Mouse (Mus musculus): ENCODE measurements around the gene Fam187b. TPM values are rescaled to one million over a fixed set of nuclear protein-coding genes. Genes with fewer than 3 reads are reported as not detected.

Gene Fam187b
- polyA plus RNA-seq, 1 experiment: not detected

DNA sequence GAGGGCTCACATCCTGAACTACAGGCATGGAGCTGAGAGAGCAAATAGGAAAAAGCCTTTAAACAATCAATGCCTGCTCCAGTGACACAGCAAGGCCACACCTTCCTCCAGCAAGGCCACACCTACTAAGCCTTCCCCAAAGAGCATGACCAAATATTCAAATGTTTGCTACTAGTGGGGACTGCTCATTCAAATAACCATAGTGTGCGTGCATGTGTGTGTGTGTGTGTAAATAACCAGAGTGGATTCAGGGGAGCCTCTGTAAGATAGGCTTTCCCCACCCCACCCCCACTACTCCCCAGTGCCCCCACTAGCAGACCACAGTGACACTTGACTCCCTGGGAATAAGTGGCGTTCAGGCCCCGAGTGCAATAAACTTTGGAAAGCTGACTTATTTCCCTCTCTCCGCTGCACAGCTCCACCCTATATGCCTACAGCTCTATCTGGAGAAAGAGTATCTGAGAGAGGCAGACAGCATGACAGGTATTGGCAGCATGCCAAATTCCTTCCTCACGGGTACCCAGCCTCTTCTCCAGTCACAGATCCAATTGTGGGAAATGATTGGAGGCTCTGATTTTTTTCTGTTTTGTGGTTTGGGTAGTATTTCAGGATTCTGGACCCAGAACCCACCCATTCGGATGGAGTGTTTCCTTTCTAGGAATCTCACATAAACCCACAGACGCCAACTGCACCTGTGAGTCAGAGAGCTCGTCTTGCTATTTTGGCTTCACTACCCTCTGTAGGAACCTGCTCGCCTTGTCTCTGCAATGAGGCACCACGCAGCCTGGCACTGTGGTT, 43.7 kb downstream of the Fam187b start:
- Histone ChIP-seq H3K4me3 (ENCODE audit: insufficient read depth, low read depth, low read length) (no peak overlapping the region), H3K27ac (ENCODE audit: insufficient read depth, low read depth, low read length) (no peak overlapping the region), H3K4me1 (ENCODE audit: control insufficient read depth, insufficient read depth, low read length) (peaks cover 3% of the 10 kb centered on the region; the same call in 1 of the 2 replicates)
- no peak for TF ChIP-seq CTCF (IDR thresholded peaks at IDR 0.05; ENCODE audit: insufficient read depth, low read depth, low read length)
- no peak for TF ChIP-seq POLR2A (IDR thresholded peaks at IDR 0.05; ENCODE audit: insufficient read depth, low read depth, low read length)
- WGBS: 37% methylated on average over 10 of the region's 10 CpGs

DNA sequence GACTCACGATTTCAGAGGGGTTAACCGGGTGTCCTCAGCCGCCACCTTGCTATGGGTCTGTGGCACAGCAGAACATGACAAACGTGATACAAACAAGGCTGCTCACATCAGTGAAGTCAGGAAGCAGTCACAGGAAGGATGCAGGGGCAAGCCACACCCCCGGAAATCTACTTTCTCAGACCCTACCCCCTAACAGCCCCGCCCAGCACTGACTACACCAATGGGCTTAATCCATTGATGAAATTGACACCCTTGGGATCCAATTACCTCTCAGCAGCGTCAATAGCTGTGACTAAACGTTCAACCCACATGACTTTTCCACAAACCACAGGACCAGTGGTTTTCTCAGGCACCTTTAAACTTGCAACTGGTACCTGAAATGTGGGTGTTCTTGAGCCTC, 55.0 kb downstream of the Fam187b start:
- Histone ChIP-seq H3K4me3 (ENCODE audit: insufficient read depth, low read depth, low read length) (no peak overlapping the region), H3K4me1 (ENCODE audit: control insufficient read depth, insufficient read depth, low read length) (no peaks in the 10 kb centered on the region), H3K27ac (ENCODE audit: insufficient read depth, low read depth, low read length) (no peak overlapping the region)
- TF ChIP-seq CTCF (IDR thresholded peaks at IDR 0.05; ENCODE audit: insufficient read depth, low read depth, low read length) (no peak), POLR2A (IDR thresholded peaks at IDR 0.05; ENCODE audit: insufficient read depth, low read depth, low read length) (no peak)
- 80% methylated on average over 8 of the region's 8 CpGs for WGBS

DNA sequence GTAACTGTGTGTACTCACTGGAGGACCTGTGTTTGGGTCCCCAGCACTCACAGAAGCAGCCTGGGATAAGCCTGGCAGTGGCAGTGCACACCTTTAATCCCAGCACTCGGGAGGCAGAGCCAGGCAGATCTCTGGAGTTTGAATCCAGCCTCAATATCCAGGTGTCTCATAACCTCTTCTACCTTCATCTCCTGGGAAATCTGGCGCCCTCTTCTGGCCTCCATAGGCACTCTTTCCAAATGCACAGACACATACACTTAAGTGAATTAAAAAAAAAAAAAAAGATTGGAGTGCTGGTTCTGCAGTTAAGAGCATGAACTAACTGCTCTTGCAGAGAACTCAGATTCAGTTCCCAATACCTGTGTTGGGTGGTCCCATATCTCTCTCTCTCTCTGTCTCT, 57.1 kb downstream of the Fam187b start:
- 71% methylated on average over 2 of the region's 2 CpGs for WGBS
- TF ChIP-seq CTCF (IDR thresholded peaks at IDR 0.05; ENCODE audit: insufficient read depth, low read depth, low read length): no peak
- no peak for TF ChIP-seq POLR2A (IDR thresholded peaks at IDR 0.05; ENCODE audit: insufficient read depth, low read depth, low read length)

GRCm38 (mm10) chr7:31031731-31032130, 58.1 kb downstream of the Fam187b start:
- H3K4me3 ChIP-seq (ENCODE audit: insufficient read depth, low read depth, low read length): no peak overlapping the region
- 90% methylated on average over 7 of the region's 7 CpGs for WGBS
- no peaks in the 10 kb centered on the region for H3K4me1 ChIP-seq (ENCODE audit: control insufficient read depth, insufficient read depth, low read length)
- TF ChIP-seq POLR2A (IDR thresholded peaks at IDR 0.05; ENCODE audit: insufficient read depth, low read depth, low read length): no peak
- TF ChIP-seq CTCF (IDR thresholded peaks at IDR 0.05; ENCODE audit: insufficient read depth, low read depth, low read length): no peak
- H3K27ac ChIP-seq (ENCODE audit: insufficient read depth, low read depth, low read length): no peak overlapping the region

More for the DNA sequence above, 57.1 kb downstream of the Fam187b start:
- no peak overlapping the region for H3K4me3 ChIP-seq (ENCODE audit: insufficient read depth, low read depth, low read length)
- no peak overlapping the region for H3K27ac ChIP-seq (ENCODE audit: insufficient read depth, low read depth, low read length)
- no peaks in the 10 kb centered on the region for H3K4me1 ChIP-seq (ENCODE audit: control insufficient read depth, insufficient read depth, low read length)

DNA sequence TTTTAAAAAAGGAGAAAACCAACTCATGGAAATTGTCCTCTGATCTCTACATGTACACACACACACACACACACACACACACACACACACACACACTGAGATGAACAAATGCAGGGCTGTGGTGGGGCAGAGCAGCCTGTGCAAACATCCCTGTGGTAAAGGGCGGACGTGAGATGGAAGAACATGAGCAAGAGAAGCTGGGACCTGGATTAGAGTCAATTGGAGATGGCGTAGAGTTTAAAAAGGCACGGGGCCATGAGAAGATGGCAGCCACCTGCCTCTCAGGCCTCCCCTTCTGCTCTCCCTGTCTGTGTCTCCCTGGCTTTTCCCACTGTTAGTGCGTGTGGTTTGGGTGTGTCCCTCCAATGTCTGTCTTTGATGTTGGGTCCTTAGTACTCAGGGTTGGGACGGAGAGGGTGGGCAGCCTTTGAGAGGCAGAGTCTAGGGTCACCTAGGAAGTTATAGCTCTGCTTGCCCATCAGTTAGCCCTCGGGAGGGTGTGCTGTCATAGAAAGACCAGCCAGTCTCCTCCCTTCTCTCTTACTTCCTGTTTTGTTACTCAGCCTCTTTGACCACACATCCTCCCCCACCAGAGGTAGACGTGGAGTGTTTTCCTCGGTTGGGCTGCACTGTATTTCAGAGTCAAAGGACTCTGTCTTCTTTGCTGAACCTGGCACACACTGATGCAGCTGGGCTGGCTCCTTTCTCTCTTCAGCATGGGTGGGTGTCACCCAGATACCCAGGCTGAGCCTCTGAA, 60.0 kb downstream of the Fam187b start:
- no peaks in the 10 kb centered on the region for H3K4me1 ChIP-seq (ENCODE audit: control insufficient read depth, insufficient read depth, low read length)
- TF ChIP-seq POLR2A (IDR thresholded peaks at IDR 0.05; ENCODE audit: insufficient read depth, low read depth, low read length) (no peak), CTCF (IDR thresholded peaks at IDR 0.05; ENCODE audit: insufficient read depth, low read depth, low read length) (no peak)
- 74% methylated on average over 9 of the region's 9 CpGs for WGBS
- no peak overlapping the region for H3K4me3 ChIP-seq (ENCODE audit: insufficient read depth, low read depth, low read length)
- H3K27ac ChIP-seq (ENCODE audit: insufficient read depth, low read depth, low read length): no peak overlapping the region

DNA sequence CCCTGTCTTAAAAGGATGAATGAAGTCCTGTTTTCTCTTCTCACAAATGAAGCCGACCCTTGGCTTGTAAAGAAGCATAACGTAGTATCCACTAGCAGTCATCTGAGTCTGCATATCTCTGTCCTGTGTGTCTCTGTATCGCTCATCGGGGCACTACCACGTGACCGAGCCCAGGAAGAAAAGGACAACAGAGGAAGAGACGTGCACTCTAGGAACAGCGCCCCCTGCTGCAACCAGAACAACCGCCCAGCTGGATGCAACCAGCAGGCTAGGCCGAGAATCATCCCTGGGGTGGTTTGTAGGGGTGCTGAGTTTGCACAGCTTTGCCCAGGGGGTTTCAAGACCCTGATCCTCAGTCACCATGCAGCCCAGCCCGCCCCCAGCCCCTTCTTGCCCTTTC, 61.2 kb downstream of the Fam187b start:
- no peak for TF ChIP-seq CTCF (IDR thresholded peaks at IDR 0.05; ENCODE audit: insufficient read depth, low read depth, low read length)
- TF ChIP-seq POLR2A (IDR thresholded peaks at IDR 0.05; ENCODE audit: insufficient read depth, low read depth, low read length): no peak
- 67% methylated on average over 11 of the region's 11 CpGs for WGBS
- no peak overlapping the region for H3K4me3 ChIP-seq (ENCODE audit: insufficient read depth, low read depth, low read length)
- H3K4me1 ChIP-seq (ENCODE audit: control insufficient read depth, insufficient read depth, low read length): no peaks in the 10 kb centered on the region
- H3K27ac ChIP-seq (ENCODE audit: insufficient read depth, low read depth, low read length): no peak overlapping the region

GRCm38 (mm10) chr7:31035291-31035690, 61.7 kb downstream of the Fam187b start:
- TF ChIP-seq POLR2A (IDR thresholded peaks at IDR 0.05; ENCODE audit: insufficient read depth, low read depth, low read length) (no peak), CTCF (IDR thresholded peaks at IDR 0.05; ENCODE audit: insufficient read depth, low read depth, low read length) (no peak)
- Histone ChIP-seq H3K27ac (ENCODE audit: insufficient read depth, low read depth, low read length) (no peak overlapping the region), H3K4me1 (ENCODE audit: control insufficient read depth, insufficient read depth, low read length) (no peaks in the 10 kb centered on the region), H3K4me3 (ENCODE audit: insufficient read depth, low read depth, low read length) (no peak overlapping the region)
- WGBS: 84% methylated on average over 11 of the region's 11 CpGs

DNA sequence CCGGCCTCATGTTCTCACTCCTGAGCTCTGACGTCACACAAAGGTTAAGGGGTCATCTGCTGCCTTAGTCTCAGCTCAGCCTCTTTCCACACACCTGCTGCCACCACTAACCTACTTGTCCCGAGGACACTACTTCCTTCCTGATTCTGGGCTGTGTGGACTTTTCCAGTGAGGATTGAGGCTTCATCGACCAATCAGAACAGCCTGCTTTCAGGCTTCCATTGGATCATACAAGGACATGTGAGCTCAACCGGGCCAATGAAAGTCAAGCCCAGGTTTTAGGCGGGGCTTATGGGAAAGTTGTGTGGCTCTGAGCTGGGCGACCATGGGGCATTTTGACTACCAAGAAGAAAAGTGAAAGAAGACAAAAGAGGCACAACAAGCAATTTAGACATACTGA, 63.3 kb downstream of the Fam187b start:
- H3K4me1 ChIP-seq (ENCODE audit: control insufficient read depth, insufficient read depth, low read length): peaks cover 3% of the 10 kb centered on the region
- no peak overlapping the region for H3K4me3 ChIP-seq (ENCODE audit: insufficient read depth, low read depth, low read length)
- no peak overlapping the region for H3K27ac ChIP-seq (ENCODE audit: insufficient read depth, low read depth, low read length)
- WGBS: 84% methylated on average over 7 of the region's 7 CpGs
- TF ChIP-seq CTCF (IDR thresholded peaks at IDR 0.05; ENCODE audit: insufficient read depth, low read depth, low read length): no peak
- TF ChIP-seq POLR2A (IDR thresholded peaks at IDR 0.05; ENCODE audit: insufficient read depth, low read depth, low read length): no peak

GRCm38 (mm10) chr7:31037675-31038074, 64.1 kb downstream of the Fam187b start:
- Histone ChIP-seq H3K27ac (ENCODE audit: insufficient read depth, low read depth, low read length) (no peak overlapping the region), H3K4me1 (ENCODE audit: control insufficient read depth, insufficient read depth, low read length) (peaks cover 8% of the 10 kb centered on the region), H3K4me3 (ENCODE audit: insufficient read depth, low read depth, low read length) (no peak overlapping the region)
- no peak for TF ChIP-seq POLR2A (IDR thresholded peaks at IDR 0.05; ENCODE audit: insufficient read depth, low read depth, low read length)
- no peak for TF ChIP-seq CTCF (IDR thresholded peaks at IDR 0.05; ENCODE audit: insufficient read depth, low read depth, low read length)
- 76% methylated on average over 2 of the region's 2 CpGs for WGBS
